Mouse (Mus musculus): ENCODE data around the gene Cx3cr1.

DNA sequence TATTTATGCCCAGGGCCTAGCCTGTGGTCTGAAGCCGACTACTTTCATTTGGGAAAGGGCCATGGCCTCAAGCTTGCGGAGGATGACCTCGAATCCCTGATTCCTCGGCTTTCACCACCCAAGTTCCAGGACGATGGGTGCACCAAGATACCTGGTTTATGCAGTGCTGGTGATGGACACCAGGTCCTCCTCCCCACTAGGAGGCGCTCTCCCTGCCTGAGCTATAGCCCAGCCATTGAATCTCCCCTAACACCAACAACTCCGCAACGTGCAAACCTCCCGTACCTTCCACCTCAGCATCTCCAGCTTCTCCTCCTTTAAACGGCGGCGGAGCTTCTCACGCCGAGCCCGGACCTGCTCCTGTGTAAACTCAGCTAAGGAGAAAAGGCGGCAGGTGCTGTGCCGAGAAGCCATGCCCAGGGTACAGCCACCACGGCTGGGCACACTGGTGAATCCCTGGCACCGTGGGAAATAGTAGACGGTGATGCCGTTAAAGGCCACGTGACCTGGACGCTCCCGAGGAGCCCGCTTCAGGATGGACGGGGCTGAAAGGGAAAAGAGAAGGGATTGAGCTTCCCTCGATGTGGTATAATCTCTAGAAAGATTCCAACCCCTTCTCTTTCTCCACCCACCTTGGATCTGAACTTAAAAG is 95.7 kb downstream of the Cx3cr1 start:
- peak; percentile 54; the same call in 1 of the 2 replicates for TF ChIP-seq CTCF (IDR thresholded peaks at IDR 0.05; ENCODE audit: borderline replicate concordance, insufficient read depth, low read depth, low read length)
- no peak for TF ChIP-seq POLR2A (IDR thresholded peaks at IDR 0.05; ENCODE audit: borderline replicate concordance, insufficient read depth, low read length)
